Mouse (Mus musculus): ENCODE measurements around the gene Supt3. TPM values are rescaled to one million over a fixed set of nuclear protein-coding genes. Genes with fewer than 3 reads are reported as not detected.
A peak's percentile ranks its signal among the peaks of the same experiment; 100 is the strongest.

Gene Supt3
- polyA plus RNA-seq, 1 experiment from 2014 or later = 26.2 TPM

DNA sequence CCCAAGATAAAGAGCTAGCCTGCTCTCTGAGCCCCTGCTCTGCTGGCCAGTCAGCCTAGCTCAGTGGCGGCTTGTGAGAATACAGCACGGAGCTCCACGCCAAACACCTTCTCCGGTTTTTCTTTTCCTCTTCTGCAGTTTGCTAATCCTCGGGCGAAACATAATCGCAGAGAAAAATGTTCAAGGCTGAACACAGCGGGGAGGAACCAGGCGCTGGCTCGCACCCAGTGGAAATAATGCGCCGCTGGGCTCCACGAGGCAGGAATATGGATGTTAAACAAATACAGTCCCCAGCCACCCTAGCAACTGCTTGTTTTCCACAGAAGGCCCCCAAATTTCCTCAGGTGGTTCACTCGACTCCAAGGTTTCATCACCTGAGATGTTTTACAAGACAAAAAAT, 367.7 kb downstream of the Supt3 start:
- 77% methylated on average over 14 of the region's 14 CpGs for whole genome bisulfite sequencing
- H3K9me3 ChIP-seq (ENCODE audit: control insufficient read depth, low read length) = no peaks in the 10 kb centered on the region
- no peak overlapping the region for H3K4me3 ChIP-seq (replicated peaks; ENCODE audit: low read length)
- no peak overlapping the region for H3K9ac ChIP-seq
- no peak overlapping the region for H3K4me2 ChIP-seq (replicated peaks)
- ATAC-seq (ENCODE audit: low FRiP score) = no peak
- DNase-seq (ENCODE audit: low spot score) = no peak
- no peak overlapping the region for H3K27ac ChIP-seq
- no peaks in the 10 kb centered on the region for H3K27me3 ChIP-seq (ENCODE audit: control insufficient read depth, insufficient read depth, low read length)
- H3K4me1 ChIP-seq (replicated peaks; ENCODE audit: control insufficient read depth, insufficient read depth, low read length) = no peaks in the 10 kb centered on the region
- H3K36me3 ChIP-seq (replicated peaks; ENCODE audit: control insufficient read depth, insufficient read depth) = no peaks in the 10 kb centered on the region

DNA sequence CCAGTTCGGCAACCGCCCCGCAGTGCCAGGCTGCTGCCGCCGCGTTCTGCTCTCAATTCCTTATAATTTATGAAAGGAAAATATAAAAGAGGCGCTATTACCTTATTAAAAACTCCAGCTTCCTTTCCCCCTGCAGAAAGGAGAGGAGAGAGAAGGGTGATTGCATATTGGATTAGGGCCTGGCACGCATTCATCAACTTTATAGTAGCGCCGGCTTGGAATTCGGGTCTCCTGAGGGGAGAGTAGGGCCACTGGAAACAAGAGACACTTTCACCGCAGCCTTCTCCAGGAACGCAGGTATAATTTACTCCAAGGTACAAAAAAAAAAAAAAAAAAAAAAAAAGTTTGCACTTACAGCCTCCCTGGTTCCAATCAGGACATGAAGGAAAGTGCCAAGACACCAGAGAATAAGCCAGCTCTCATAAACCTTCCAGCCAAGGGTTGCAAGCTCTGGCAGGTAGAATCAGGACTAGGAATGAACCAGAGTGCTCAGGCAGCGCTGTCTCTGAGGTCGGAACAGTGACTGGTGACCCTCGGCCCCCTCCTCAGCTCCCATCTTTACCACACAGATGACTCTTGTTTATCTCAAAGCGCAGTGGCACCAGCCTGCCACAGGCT, 374.5 kb downstream of the Supt3 start:
- no peak overlapping the region for H3K9ac ChIP-seq
- no peak overlapping the region for H3K27ac ChIP-seq
- no peak for DNase-seq (ENCODE audit: low spot score)
- H3K4me2 ChIP-seq (replicated peaks) = no peak overlapping the region
- H3K36me3 ChIP-seq (replicated peaks; ENCODE audit: control insufficient read depth, insufficient read depth) = no peaks in the 10 kb centered on the region
- no peaks in the 10 kb centered on the region for H3K9me3 ChIP-seq (ENCODE audit: control insufficient read depth, low read length)
- H3K27me3 ChIP-seq (ENCODE audit: control insufficient read depth, insufficient read depth, low read length) = no peaks in the 10 kb centered on the region
- ATAC-seq (ENCODE audit: low FRiP score) = no peak; the same call in 1 of the 2 replicates
- 85% methylated on average over 17 of the region's 17 CpGs for WGBS
- no peaks in the 10 kb centered on the region for H3K4me1 ChIP-seq (replicated peaks; ENCODE audit: control insufficient read depth, insufficient read depth, low read length)
- H3K4me3 ChIP-seq (replicated peaks; ENCODE audit: low read length) = no peak overlapping the region

DNA sequence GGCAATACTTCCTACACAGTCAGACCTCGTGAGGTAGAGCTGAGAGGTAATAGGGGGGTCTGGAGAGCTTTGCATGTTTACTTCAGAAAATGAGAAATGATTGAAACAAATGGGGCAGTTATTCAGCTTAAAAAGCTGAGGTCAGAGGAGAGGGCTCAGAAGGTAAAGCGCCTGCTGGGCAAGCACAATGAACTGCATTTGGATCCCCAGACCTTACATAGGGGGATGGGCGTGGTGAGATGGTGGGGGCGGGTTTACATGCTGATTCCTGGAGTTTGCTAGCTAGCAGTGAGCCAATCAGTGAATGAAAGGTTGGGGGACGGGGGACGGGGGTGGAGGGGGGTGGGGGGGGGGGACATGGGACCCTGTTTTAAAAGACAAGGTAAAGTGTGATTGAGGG, 376.8 kb downstream of the Supt3 start:
- no peaks in the 10 kb centered on the region for H3K9me3 ChIP-seq (ENCODE audit: control insufficient read depth, low read length)
- DNase-seq (ENCODE audit: low spot score) (no peak), ATAC-seq (ENCODE audit: low FRiP score) (no peak)
- H3K27ac ChIP-seq = no peak overlapping the region
- no peak overlapping the region for H3K9ac ChIP-seq
- H3K4me2 ChIP-seq (replicated peaks) = no peak overlapping the region
- no peaks in the 10 kb centered on the region for H3K27me3 ChIP-seq (ENCODE audit: control insufficient read depth, insufficient read depth, low read length)
- H3K4me3 ChIP-seq (replicated peaks; ENCODE audit: low read length) = no peak overlapping the region
- no peaks in the 10 kb centered on the region for H3K4me1 ChIP-seq (replicated peaks; ENCODE audit: control insufficient read depth, insufficient read depth, low read length)
- 14% methylated on average over 6 of the region's 6 CpGs for WGBS
- H3K36me3 ChIP-seq (replicated peaks; ENCODE audit: control insufficient read depth, insufficient read depth) = no peaks in the 10 kb centered on the region

DNA sequence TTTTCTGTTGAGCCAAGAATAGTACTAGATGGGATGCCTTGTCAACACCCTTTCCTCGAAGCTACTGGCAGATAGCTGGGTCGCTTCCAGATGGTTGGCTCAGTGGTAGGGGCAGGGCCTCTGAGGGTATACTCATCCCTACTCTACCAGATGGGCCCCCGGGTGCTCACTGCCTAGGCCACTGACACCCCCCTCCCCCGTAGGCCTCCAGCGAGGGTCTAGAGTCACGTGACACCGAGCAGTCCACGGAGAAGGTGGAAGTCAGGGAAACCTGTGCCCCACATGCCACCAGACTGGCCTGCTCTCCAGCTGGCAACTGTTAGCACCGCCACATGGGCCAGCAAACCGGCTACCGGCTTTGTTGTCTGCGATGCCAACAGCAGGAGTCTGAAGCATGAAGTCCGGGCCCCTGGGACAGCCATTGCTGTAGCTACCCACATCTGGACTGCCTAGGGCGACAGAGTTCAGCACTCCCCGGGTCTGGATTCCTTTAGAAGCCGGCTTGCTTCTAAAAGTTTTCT, 381.3 kb downstream of the Supt3 start:
- Histone ChIP-seq H3K9me3 (ENCODE audit: control insufficient read depth, low read length) (no peaks in the 10 kb centered on the region), H3K27me3 (ENCODE audit: control insufficient read depth, insufficient read depth, low read length) (no peaks in the 10 kb centered on the region), H3K4me3 (replicated peaks; ENCODE audit: low read length) (no peak overlapping the region), H3K4me2 (replicated peaks) (no peak overlapping the region), H3K4me1 (replicated peaks; ENCODE audit: control insufficient read depth, insufficient read depth, low read length) (no peaks in the 10 kb centered on the region), H3K27ac (no peak overlapping the region), H3K36me3 (replicated peaks; ENCODE audit: control insufficient read depth, insufficient read depth) (no peaks in the 10 kb centered on the region), H3K9ac (no peak overlapping the region)
- WGBS = 70% methylated on average over 16 of the region's 16 CpGs
- ATAC-seq (ENCODE audit: low FRiP score) = no peak
- DNase-seq (ENCODE audit: low spot score) = no peak

DNA sequence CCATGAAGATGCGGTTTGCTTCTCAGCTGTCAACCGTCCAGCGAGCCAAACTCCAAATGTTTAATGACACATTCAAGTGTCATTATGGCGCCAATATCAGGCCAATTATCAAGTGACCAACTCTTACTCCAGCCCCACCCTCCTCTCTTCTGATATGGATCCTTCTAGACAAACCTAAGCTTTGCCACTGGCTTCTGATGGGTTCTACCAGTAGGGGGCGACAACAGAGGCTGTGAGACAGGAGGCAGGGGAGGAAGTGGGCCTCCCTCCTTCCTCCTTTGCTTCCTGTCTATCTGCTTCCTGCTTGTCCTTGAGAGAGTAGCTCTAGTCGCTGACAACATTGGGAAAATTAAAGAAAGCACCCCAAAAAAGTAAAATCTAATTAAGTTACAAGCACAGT, 383.7 kb downstream of the Supt3 start:
- WGBS = 86% methylated on average over 6 of the region's 6 CpGs
- no peak overlapping the region for H3K9ac ChIP-seq
- no peak overlapping the region for H3K27ac ChIP-seq
- no peak overlapping the region for H3K4me3 ChIP-seq (replicated peaks; ENCODE audit: low read length)
- ATAC-seq (ENCODE audit: low FRiP score) (no peak), DNase-seq (ENCODE audit: low spot score) (no peak)
- no peak overlapping the region for H3K4me2 ChIP-seq (replicated peaks)
- no peaks in the 10 kb centered on the region for H3K4me1 ChIP-seq (replicated peaks; ENCODE audit: control insufficient read depth, insufficient read depth, low read length)
- H3K9me3 ChIP-seq (ENCODE audit: control insufficient read depth, low read length) = no peaks in the 10 kb centered on the region
- H3K36me3 ChIP-seq (replicated peaks; ENCODE audit: control insufficient read depth, insufficient read depth) = no peaks in the 10 kb centered on the region
- no peaks in the 10 kb centered on the region for H3K27me3 ChIP-seq (ENCODE audit: control insufficient read depth, insufficient read depth, low read length)

DNA sequence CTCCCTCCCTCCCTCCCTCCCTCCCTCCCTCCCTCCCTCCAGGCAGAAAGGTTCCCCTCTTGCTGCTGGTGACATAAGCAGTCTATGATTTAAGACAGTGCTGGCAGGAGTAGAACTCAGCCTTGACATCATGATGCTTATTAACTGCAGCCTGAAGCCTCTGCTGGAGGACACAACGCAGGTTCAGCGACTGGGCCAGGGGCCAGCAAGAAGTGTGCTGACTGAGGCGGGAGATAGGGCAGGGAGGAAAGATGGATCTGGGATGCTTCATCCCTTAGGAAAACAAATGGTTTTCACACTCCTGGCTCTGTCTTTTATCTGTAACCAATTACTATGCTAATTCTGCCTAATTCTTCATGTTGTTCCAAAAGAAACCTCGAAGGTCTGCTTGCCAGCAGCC, 388.8 kb downstream of the Supt3 start:
- Histone ChIP-seq H3K4me2 (replicated peaks) (no peak overlapping the region), H3K4me1 (replicated peaks; ENCODE audit: control insufficient read depth, insufficient read depth, low read length) (peaks cover 8% of the 10 kb centered on the region), H3K27ac (no peak overlapping the region), H3K9ac (no peak overlapping the region), H3K4me3 (replicated peaks; ENCODE audit: low read length) (no peak overlapping the region), H3K36me3 (replicated peaks; ENCODE audit: control insufficient read depth, insufficient read depth) (no peaks in the 10 kb centered on the region), H3K9me3 (ENCODE audit: control insufficient read depth, low read length) (no peaks in the 10 kb centered on the region), H3K27me3 (ENCODE audit: control insufficient read depth, insufficient read depth, low read length) (no peaks in the 10 kb centered on the region)
- ATAC-seq (ENCODE audit: low FRiP score) = peak; percentile 55; the same call in 1 of the 2 replicates
- no peak for DNase-seq (ENCODE audit: low spot score)
- 23% methylated on average over 4 of the region's 4 CpGs for WGBS

Other genes with a start within 250 kb of the Supt3 start
- gene Runx2, start 37.6 kb downstream of the Supt3 start, polyA plus RNA-seq (2014; fragmentation: Nextera tagmentation; extraction: Ambion mirVana) = 0.52 and 0.53 TPM in 2 replicates

Data from hindbrain, embryonic 14.5 days (tissue).